Mouse (Mus musculus) G1E (cell line): ENCODE data around the gene Nln. TPM values are rescaled to one million over a fixed set of nuclear protein-coding genes. Genes with fewer than 3 reads are reported as not detected.

Experiments used
- ATAC-seq: 2 replicates; pipeline ENCODE4 v1.8.0; 2016; ENCODE audit warnings: mild to moderate bottlenecking; ENCODE audit not compliant: insufficient number of reproducible peaks, poor library complexity, low FRiP score, severe bottlenecking; ENCODE audit errors: extremely low read depth
- DNase-seq: peaks from one replicate; pipeline ENCODE4 v3.0.0; 2012; ENCODE audit warnings: low spot score
- H3K27me3 ChIP-seq: 2 replicates; pipeline ENCODE4 v1.6.1; 2012; ENCODE audit warnings: mild to moderate bottlenecking, low read length, inconsistent platforms; ENCODE audit not compliant: insufficient read depth
- H3K36me3 ChIP-seq: replicated peaks from 2 replicates; pipeline ENCODE3; 2012; ENCODE audit warnings: mild to moderate bottlenecking, inconsistent platforms
- H3K4me1 ChIP-seq: 2 replicates; pipeline ENCODE4 v1.6.1; 2012; ENCODE audit warnings: low read depth, low read length, inconsistent platforms, mixed read lengths; ENCODE audit not compliant: insufficient read depth
- H3K4me3 ChIP-seq: 2 replicates; pipeline ENCODE4 v1.5.1; 2012; ENCODE audit warnings: low read depth, mild to moderate bottlenecking, inconsistent platforms, low read length, moderate library complexity, mixed read lengths
- H3K9me3 ChIP-seq: replicated peaks from 2 replicates; pipeline ENCODE4 v1.6.1; 2012; ENCODE audit warnings: inconsistent platforms
- CTCF ChIP-seq: IDR thresholded peaks from 2 replicates; pipeline ENCODE4 v1.5.1; 2012; ENCODE audit warnings: low read depth, low read length, inconsistent platforms, mixed read lengths
- GATA1 ChIP-seq: IDR thresholded peaks from 2 replicates; pipeline ENCODE4 v1.6.1; 2012; ENCODE audit warnings: borderline replicate concordance, low read length, inconsistent platforms, mixed read lengths
- GATA2 ChIP-seq: IDR thresholded peaks from 2 replicates; pipeline ENCODE4 v1.6.1; 2012; ENCODE audit warnings: low read depth, low read length, inconsistent platforms, borderline replicate concordance
- POLR2AphosphoS5 ChIP-seq: IDR thresholded peaks from 2 replicates; pipeline ENCODE4 v1.6.1; 2012; ENCODE audit warnings: low read depth, low read length, inconsistent platforms; ENCODE audit not compliant: insufficient replicate concordance
- TAL1 ChIP-seq: conservative IDR thresholded peaks from 2 replicates; pipeline ENCODE4 v1.6.1; 2012; ENCODE audit warnings: low read depth, low read length, inconsistent platforms, mixed read lengths
- polyA plus RNA-seq: library from polyadenylated mRNA; stranded (reverse); fragments of >175 nt; gene quantifications from 2 replicates; pipeline ENCODE4 v1.2.3, GENCODE M21; 2012
- total RNA-seq, 2 experiments: library from RNA; stranded (forward) in 1 of 2; stranded (reverse) in 1 of 2; fragments of 200-1000 nt in 1 of 2; fragments of >200 nt in 1 of 2; fragmentation: Nextera tagmentation in 1 of 2; gene quantifications; 2 replicates each; pipeline ENCODE4 v1.2.3; 2014 to 2017

Gene Nln
- total and polyA plus RNA-seq, 3 experiments, result 15.4 to 31.7 (median 17.6) TPM

DNA sequence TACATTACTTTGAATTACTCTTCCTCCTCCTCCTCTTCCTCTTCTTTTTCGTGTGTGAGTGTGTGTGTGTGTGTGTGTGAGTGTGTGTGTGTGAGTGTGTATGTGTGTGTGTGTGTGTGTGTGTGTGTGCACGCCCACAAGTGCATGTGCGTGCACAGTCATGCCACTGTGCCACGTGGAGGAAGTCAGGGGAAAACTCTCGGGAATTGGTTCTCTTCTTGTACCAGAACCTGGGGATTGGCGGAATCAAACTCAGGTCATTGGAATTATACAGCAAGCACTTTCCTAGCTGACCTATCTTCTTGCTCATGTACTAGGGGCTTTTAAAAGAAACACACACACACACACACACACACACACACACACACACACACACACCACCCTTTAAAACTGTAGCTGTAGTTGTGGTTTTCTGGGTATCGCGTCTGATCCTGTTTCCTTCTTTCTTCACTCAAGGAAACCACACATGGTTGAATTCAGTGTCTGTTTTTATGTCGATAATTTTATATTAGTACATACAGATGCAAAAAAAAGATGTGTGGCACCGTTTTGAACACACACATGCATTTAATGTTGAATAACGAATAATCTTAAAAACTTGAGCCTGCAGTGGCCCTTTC, 97.1 kb downstream of the Nln start:
- ATAC-seq (no peak; the same call in 1 of the 2 replicates), DNase-seq (no peak)
- no peaks in the 10 kb centered on the region for H3K36me3 ChIP-seq
- no peaks in the 10 kb centered on the region for H3K9me3 ChIP-seq
- H3K4me3 ChIP-seq, result no peak overlapping the region
- peaks cover 8% of the 10 kb centered on the region; the same call in 1 of the 2 replicates for H3K27me3 ChIP-seq
- TF ChIP-seq TAL1, result no peak
- no peak for TF ChIP-seq POLR2AphosphoS5
- no peak for TF ChIP-seq CTCF
- TF ChIP-seq GATA1, result no peak
- TF ChIP-seq GATA2, result no peak
- H3K4me1 ChIP-seq, result no peaks in the 10 kb centered on the region; the same call in 1 of the 2 replicates

DNA sequence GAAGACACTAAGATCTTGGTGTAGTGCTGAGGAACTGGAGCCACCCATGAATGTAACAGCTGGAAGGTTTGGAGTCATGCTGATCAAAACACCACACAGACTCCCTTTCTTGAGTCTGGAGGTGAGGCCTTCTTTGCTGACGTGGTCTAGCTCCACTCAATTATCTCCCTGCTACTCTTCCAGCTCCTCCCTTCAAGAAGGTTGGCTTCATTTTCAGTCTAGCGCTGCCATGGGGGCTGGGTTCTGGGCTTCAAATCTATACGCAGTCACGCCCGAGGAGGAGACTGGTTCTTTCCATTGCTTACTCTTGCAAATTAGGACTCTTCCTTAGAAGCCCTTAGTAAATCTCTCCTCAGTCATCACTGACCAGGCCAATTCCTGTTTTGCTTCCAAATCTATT, 98.1 kb downstream of the Nln start:
- no peak for DNase-seq
- no peaks in the 10 kb centered on the region for H3K9me3 ChIP-seq
- no peaks in the 10 kb centered on the region; the same call in 1 of the 2 replicates for H3K4me1 ChIP-seq
- peaks cover 12% of the 10 kb centered on the region; the same call in 1 of the 2 replicates for H3K27me3 ChIP-seq
- TF ChIP-seq GATA1, result no peak
- no peak for TF ChIP-seq GATA2
- ATAC-seq, result no peak
- H3K4me3 ChIP-seq, result no peak overlapping the region
- no peaks in the 10 kb centered on the region for H3K36me3 ChIP-seq

DNA sequence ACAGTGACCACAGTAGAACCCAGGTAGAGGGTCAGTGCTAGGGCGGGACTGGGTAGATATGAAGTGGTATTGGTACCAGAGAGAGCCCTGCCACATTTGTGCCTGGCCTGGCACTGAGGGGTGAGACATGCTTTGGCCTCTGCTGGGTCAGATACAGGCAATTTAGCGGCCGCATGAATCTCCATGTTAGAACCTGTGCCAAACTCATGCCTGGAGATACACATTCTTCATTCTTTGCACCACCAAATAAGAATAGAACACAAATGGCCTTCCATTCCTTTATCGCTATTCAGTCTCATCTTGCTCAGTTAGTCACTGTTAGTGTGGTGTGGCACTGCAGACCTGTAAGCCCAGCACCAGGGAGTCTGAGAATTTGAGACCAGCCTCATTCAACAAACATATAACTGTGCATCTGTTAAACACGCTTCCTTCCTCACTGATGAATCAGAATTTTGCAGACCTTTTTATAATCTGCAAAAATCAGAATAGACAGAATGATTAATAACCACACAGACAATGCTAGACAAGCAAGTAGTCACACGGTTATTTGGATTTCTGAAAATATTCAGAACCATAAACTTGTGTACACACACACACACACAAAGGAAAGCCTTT, 104.1 kb downstream of the Nln start:
- Histone ChIP-seq H3K9me3 (no peaks in the 10 kb centered on the region), H3K36me3 (no peaks in the 10 kb centered on the region), H3K27me3 (peaks cover 28% of the 10 kb centered on the region), H3K4me1 (no peaks in the 10 kb centered on the region), H3K4me3 (no peak overlapping the region)
- no peak for ATAC-seq
- no peak for DNase-seq
- TF ChIP-seq TAL1 (no peak), GATA2 (no peak)

DNA sequence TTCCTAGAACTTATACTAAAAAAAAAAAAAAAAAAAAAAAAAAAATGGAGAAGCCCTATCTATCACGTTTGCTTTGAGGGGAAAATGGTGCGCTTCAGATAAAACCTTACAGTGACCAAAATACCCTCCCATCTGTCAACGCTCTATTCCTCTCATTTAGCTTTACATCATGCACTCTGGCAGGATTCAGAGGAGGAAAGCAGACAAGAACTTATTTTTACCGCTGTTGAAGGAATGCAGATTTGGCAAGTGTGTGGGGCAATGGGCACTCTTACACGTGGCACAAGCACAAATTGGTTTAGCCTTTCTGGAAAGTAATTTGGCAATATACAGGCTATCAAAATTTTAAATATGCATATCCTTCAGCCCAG, 115.3 kb downstream of the Nln start:
- H3K9me3 ChIP-seq, result no peaks in the 10 kb centered on the region
- peaks cover 22% of the 10 kb centered on the region for H3K27me3 ChIP-seq
- no peaks in the 10 kb centered on the region for H3K36me3 ChIP-seq
- ATAC-seq (no peak), DNase-seq (no peak)
- no peak for TF ChIP-seq TAL1
- H3K4me1 ChIP-seq, result 0 out of 2 replicates have a peak, but pooled peaks cover 2% of the 10 kb centered on the region
- no peak overlapping the region for H3K4me3 ChIP-seq

DNA sequence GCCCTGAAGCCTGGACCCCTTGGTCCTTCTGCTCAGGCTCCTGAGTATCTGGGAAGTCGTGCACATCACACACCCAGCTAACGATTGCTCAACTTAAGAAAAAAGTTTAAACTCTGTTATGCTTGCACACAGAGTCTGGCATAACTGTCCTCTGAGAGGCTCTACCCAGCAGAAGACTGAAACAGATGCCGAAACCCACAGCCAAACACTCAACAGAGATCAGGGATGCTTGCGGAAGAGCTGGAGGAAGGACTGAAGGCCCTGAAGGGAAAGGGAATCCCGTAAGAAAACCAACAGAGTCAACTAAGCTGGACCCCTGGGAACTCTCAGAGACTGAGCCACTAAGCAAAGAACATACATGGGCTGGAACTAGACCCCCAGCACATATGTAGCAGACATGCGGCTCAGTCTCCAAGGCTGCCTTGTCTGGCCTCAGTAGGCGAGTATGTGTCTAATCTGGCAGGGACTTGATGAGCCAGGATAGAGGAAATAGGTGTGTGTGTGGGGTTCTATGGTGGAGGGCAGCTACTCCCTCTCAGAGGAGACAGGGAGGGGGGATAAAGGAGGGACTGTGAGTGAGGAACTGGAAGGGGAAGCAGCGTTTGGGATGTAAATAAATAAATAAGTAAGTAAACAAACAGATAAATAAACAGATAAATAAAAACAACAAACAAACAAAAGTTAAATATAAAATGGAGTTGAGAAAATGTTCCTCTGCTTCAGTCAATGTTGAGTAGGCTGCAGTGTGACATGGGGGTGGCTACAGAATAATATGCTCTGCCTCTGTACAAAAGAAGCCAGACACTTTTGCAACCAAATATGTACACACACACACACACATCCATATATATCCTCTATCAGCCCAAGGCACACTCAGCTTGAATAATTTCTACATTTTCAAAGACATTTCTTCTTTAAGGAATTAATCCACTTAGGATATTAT, 116.0 kb downstream of the Nln start:
- TF ChIP-seq POLR2AphosphoS5, result no peak
- H3K27me3 ChIP-seq, result peaks cover 23% of the 10 kb centered on the region
- 0 out of 2 replicates have a peak, but pooled peaks cover 2% of the 10 kb centered on the region for H3K4me1 ChIP-seq
- no peak for ATAC-seq
- no peak overlapping the region for H3K4me3 ChIP-seq
- no peaks in the 10 kb centered on the region for H3K36me3 ChIP-seq
- DNase-seq, result no peak
- H3K9me3 ChIP-seq, result no peaks in the 10 kb centered on the region

DNA sequence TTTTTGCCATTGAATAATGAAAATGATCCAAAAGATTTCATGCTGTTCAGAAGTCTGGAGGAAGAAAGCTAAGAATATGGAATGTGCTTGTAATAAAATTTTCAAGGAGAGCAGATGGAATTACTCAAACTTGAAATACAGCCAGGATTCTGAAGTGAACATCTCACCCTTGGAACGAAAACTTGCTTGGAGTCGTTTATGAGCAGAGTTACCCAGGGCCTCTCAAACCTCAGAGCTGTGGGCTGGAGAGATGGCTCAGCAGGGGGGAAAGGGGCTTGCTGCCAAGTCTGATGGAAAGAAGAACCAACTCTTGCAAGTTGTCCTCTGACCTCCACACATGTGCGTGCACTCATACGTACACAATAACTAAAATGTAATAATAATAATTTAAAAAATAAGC, 122.8 kb downstream of the Nln start:
- peaks cover 3% of the 10 kb centered on the region; the same call in 1 of the 2 replicates for H3K9me3 ChIP-seq
- DNase-seq (no peak), ATAC-seq (no peak)
- H3K36me3 ChIP-seq, result no peaks in the 10 kb centered on the region
- H3K4me3 ChIP-seq, result no peak overlapping the region
- H3K4me1 ChIP-seq, result no peaks in the 10 kb centered on the region
- peaks cover 34% of the 10 kb centered on the region for H3K27me3 ChIP-seq
- no peak for TF ChIP-seq TAL1
- TF ChIP-seq POLR2AphosphoS5, result no peak
- no peak for TF ChIP-seq CTCF
- no peak for TF ChIP-seq GATA1
- no peak for TF ChIP-seq GATA2
